Mouse (Mus musculus) stomach, postnatal 0 days (tissue): ENCODE measurements at regions not wholly inside any gene's neighbourhood (a gene's known extent, or its start where the extent isn't known, plus 50 kb on each side); places are given as distances from the start of the nearest gene placed in this dataset.

Source experiments
- ATAC-seq: fragments of 200-750 bp; cut with Nextera tagmentation; 2 replicates; pipeline ENCODE4 v1.8.0; 2017; ENCODE audit not compliant: low FRiP score, low TSS enrichment
- DNase-seq: peaks from one replicate; pipeline ENCODE4 v3.0.0-alpha.2; 2016; ENCODE audit warnings: low spot score
- H3K27ac ChIP-seq: fragments of 300-500 bp; sonication (generic); replicated peaks from 2 replicates; pipeline ENCODE4 v1.5.1; 2014; ENCODE audit warnings: mild to moderate bottlenecking, control low read depth
- H3K27me3 ChIP-seq: fragments of 300-500 bp; sonication (generic); 2 replicates; pipeline ENCODE4 v1.6.1; 2014; ENCODE audit warnings: low read length; ENCODE audit not compliant: control insufficient read depth, insufficient read depth
- H3K36me3 ChIP-seq: fragments of 300-500 bp; sonication (generic); 2 replicates; pipeline ENCODE4 v1.6.1; 2014; ENCODE audit warnings: low read length, mixed read lengths; ENCODE audit not compliant: control insufficient read depth, insufficient read depth
- H3K4me1 ChIP-seq: fragments of 300-500 bp; sonication (generic); replicated peaks from 2 replicates; pipeline ENCODE4 v1.6.1; 2014; ENCODE audit warnings: antibody characterized with exemption; ENCODE audit not compliant: control insufficient read depth, insufficient read depth
- H3K4me2 ChIP-seq: fragments of 300-500 bp; sonication (generic); replicated peaks from 2 replicates; pipeline ENCODE4 v1.6.1; 2014; ENCODE audit warnings: low read depth, mild to moderate bottlenecking, control low read depth, moderate library complexity
- H3K4me3 ChIP-seq: fragments of 300-500 bp; sonication (generic); 2 replicates; pipeline ENCODE4 v1.5.1; 2014; ENCODE audit warnings: low read depth, low read length, control low read depth
- H3K9ac ChIP-seq: fragments of 300-500 bp; sonication (generic); 2 replicates; pipeline ENCODE4 v1.6.1; 2014; ENCODE audit warnings: mild to moderate bottlenecking, low read length, control low read depth, mixed read lengths
- H3K9me3 ChIP-seq: fragments of 300-500 bp; sonication (generic); 2 replicates; pipeline ENCODE4 v1.6.1; 2016; ENCODE audit warnings: low read length; ENCODE audit not compliant: control insufficient read depth
- CTCF ChIP-seq: IDR thresholded peaks from 2 replicates; pipeline ENCODE4 v1.5.1; 2016; ENCODE audit warnings: antibody characterized with exemption, low read depth, mild to moderate bottlenecking, moderate library complexity
- EP300 ChIP-seq: optimal IDR thresholded peaks from 2 replicates; pipeline ENCODE3; 2016; ENCODE audit warnings: antibody characterized with exemption
- WGBS: fragments of 180-500 bp; shearing (Covaris S2); extraction: QIAGEN DNeasy Blood & Tissue Kit; methylation state at CpG from one replicate; pipeline ENCODE4 v1.1.7; 2014; 5-methylcytosine and 5-hydroxymethylcytosine counted together

DNA sequence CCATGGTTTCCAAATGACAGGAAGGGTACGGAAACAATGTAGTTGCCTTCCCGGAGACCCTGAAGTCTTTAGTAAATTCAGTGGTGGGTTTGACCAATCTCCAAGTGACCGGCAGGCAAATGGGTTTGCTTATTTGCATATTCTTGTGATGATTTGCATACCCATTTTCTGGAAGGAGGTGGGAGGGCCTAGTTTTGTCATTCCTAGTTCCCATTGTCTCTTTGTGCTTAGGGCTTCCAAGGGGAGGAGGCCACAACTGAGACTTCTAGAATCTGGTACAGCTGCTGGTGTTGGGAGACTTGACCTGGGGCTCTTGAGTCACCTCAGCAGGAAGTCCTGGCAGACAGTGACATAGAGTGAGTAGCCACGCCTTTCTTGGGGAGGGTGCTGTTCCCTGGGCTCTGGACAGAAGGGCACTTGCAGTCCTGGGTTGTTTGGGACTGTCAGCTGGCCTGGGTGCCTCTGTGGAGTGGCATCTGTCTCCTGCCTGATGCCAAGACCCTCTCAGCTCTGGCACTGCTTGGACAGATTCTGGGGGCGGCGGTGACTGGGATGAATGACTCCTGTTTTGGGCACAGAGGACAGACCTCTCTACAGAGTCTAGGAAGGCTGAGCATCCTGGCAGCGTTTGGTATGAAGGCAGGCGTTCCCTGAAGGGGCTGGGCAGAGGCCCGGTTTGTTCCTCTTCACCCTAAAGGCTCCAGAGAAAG lies 178.0 kb downstream of the Uaca start:
- no peak overlapping the region for H3K9ac ChIP-seq
- H3K27ac ChIP-seq, result no peak overlapping the region
- no peaks in the 10 kb centered on the region for H3K36me3 ChIP-seq
- no peaks in the 10 kb centered on the region for H3K27me3 ChIP-seq
- no peak overlapping the region for H3K4me3 ChIP-seq
- no peak overlapping the region for H3K4me2 ChIP-seq
- ATAC-seq (0 out of 2 replicates have a peak, but pooled peaks have one; percentile 59), DNase-seq (no peak)
- H3K4me1 ChIP-seq, result no peaks in the 10 kb centered on the region
- 72% methylated on average over 9 of the region's 9 CpGs for WGBS
- TF ChIP-seq EP300 (no peak), CTCF (no peak)
- no peaks in the 10 kb centered on the region for H3K9me3 ChIP-seq

GRCm38 (mm10) chr9:60974546-60974945 lies 180.2 kb downstream of the Uaca start:
- Histone ChIP-seq H3K4me1 (no peaks in the 10 kb centered on the region), H3K27me3 (no peaks in the 10 kb centered on the region), H3K9me3 (no peaks in the 10 kb centered on the region), H3K9ac (no peak overlapping the region), H3K4me2 (no peak overlapping the region), H3K27ac (no peak overlapping the region), H3K4me3 (no peak overlapping the region), H3K36me3 (no peaks in the 10 kb centered on the region)
- ATAC-seq (no peak), DNase-seq (no peak)
- TF ChIP-seq EP300 (no peak), CTCF (no peak)
- 60% methylated on average over 1 of the region's 1 CpGs for WGBS

GRCm38 (mm10) chr9:60982383-60983085 lies 188.2 kb downstream of the Uaca start:
- Histone ChIP-seq H3K4me2 (no peak overlapping the region), H3K36me3 (no peaks in the 10 kb centered on the region), H3K4me1 (no peaks in the 10 kb centered on the region), H3K27ac (no peak overlapping the region), H3K27me3 (no peaks in the 10 kb centered on the region), H3K9ac (no peak overlapping the region), H3K4me3 (no peak overlapping the region), H3K9me3 (no peaks in the 10 kb centered on the region)
- no peak for ATAC-seq
- no peak for DNase-seq
- TF ChIP-seq EP300, result no peak
- TF ChIP-seq CTCF, result no peak
- WGBS, result 52% methylated on average over 13 of the region's 13 CpGs

DNA sequence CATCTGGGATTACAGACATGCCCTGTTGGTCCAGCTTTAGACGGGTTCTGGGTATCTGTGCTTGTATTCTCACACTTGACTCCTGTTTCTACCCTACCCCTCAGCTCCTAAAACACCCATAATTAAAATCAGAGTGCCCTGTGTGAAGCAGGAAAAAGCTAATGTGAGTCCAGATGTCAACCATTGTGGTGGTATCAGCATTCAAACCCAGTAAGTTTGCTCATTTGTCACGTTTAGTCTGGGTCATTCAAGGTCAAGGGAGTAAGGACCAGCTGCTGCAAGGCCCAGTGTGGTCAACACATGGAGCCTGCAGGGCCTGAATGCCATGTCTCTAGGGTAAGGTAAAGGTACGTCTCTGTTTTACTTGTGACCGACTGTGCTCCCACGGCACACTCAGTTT lies 188.9 kb downstream of the Uaca start:
- no peak overlapping the region for H3K27ac ChIP-seq
- no peak for TF ChIP-seq CTCF
- no peak for TF ChIP-seq EP300
- H3K9ac ChIP-seq, result no peak overlapping the region
- H3K4me3 ChIP-seq, result no peak overlapping the region
- 65% methylated on average over 5 of the region's 5 CpGs for WGBS
- no peaks in the 10 kb centered on the region for H3K36me3 ChIP-seq
- DNase-seq (no peak), ATAC-seq (no peak)
- no peaks in the 10 kb centered on the region for H3K4me1 ChIP-seq
- no peaks in the 10 kb centered on the region for H3K27me3 ChIP-seq
- no peaks in the 10 kb centered on the region for H3K9me3 ChIP-seq
- H3K4me2 ChIP-seq, result no peak overlapping the region

DNA sequence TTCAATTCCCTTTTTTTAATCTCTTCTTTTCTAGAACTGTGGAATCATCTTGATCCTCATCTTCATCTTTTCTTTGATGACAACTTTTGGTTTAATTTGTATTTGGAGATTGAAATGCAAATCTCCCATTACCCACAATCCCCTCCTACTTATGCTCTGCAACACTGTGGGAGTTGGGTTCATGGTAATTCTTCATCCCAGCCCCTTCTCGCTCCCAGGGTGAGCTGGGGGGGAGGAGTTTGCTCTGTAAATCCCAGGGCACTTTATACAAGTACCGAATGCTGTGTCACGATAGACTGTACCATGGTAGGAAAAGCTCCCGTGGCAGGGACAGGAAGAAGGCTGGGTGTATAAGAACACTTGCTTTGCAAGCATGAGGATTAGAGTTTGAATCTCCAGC lies 193.8 kb downstream of the Uaca start:
- Histone ChIP-seq H3K4me1 (no peaks in the 10 kb centered on the region), H3K4me2 (no peak overlapping the region), H3K36me3 (no peaks in the 10 kb centered on the region), H3K27ac (no peak overlapping the region), H3K4me3 (no peak overlapping the region), H3K9me3 (no peaks in the 10 kb centered on the region), H3K9ac (no peak overlapping the region), H3K27me3 (no peaks in the 10 kb centered on the region)
- 58% methylated on average over 4 of the region's 4 CpGs for WGBS
- no peak for ATAC-seq
- DNase-seq, result no peak
- no peak for TF ChIP-seq CTCF
- no peak for TF ChIP-seq EP300
